Mouse (Mus musculus) left cerebral cortex, adult 8-10 months (tissue): ENCODE data around the gene Tenm1. TPM values are rescaled to one million over a fixed set of nuclear protein-coding genes. Genes with fewer than 3 reads are reported as not detected.

Experiments used
- total RNA-seq, 4 experiments: library from RNA; stranded (reverse); gene quantifications; 2 replicates each; pipeline ENCODE4 v1.2.4; 2022

Tenm1 gene
- total RNA-seq, 4 experiments from 2014 or later, result 37.8 to 41.6 (median 38.5) TPM

Other genes with a start within 250 kb of the Tenm1 start
- gene Tex13c1, start 162.0 kb upstream of the Tenm1 start, total RNA-seq, result not detected